Mouse (Mus musculus) MEL (cell line): Measurements from ENCODE around the gene Cenph. TPM values are rescaled to one million over a fixed set of nuclear protein-coding genes. Genes with fewer than 3 reads are reported as not detected.
A peak's percentile ranks its signal among the peaks of the same experiment; 100 is the strongest.
"Not testable (repeated sequence)": the region's sequence is repeated elsewhere in the genome, so short reads cannot be mapped to it uniquely, and the experiment has no call there.

Experiments
- DNase-seq: peaks from one replicate; pipeline ENCODE4 v3.0.0; 2011; ENCODE audit warnings: low read depth, low spot score
- H3K27ac ChIP-seq: 2 replicates; pipeline ENCODE4 v1.5.1; 2012; ENCODE audit warnings: low read depth, mild to moderate bottlenecking, control low read depth, low read length, moderate library complexity; ENCODE audit not compliant: control insufficient read depth
- H3K27me3 ChIP-seq, 2 experiments: fragments of 150-350 bp in 1 of 2; sonication (generic) in 1 of 2; 2 replicates each; pipeline ENCODE4 v1.6.1; 2012; ENCODE audit warnings: low read length in 2 of 2, mild to moderate bottlenecking in 2 of 2, improper control_type of control experiment in 1 of 2, moderate library complexity in 1 of 2; ENCODE audit not compliant: insufficient read depth in 2 of 2, control insufficient read depth in 1 of 2
- H3K36me3 ChIP-seq, 2 experiments: 2 replicates each; pipeline ENCODE4 v1.6.1; 2012 to 2014; ENCODE audit warnings: low read length in 2 of 2, improper control_type of control experiment in 1 of 2, inconsistent platforms in 1 of 2, mild to moderate bottlenecking in 1 of 2; ENCODE audit not compliant: insufficient read depth in 2 of 2, control insufficient read depth in 1 of 2
- H3K4me1 ChIP-seq, 2 experiments: fragments of 150-350 bp in 1 of 2; sonication (generic) in 1 of 2; 2 replicates each; pipeline ENCODE4 v1.6.1; 2012; ENCODE audit warnings: low read length in 2 of 2, improper control_type of control experiment in 1 of 2, mild to moderate bottlenecking in 1 of 2; ENCODE audit not compliant: insufficient read depth in 2 of 2, control insufficient read depth in 1 of 2
- H3K4me3 ChIP-seq, 2 experiments: fragments of 150-350 bp in 1 of 2; sonication (generic) in 1 of 2; 2 replicates each; pipeline ENCODE4 v1.5.1; 2012; ENCODE audit warnings: low read depth in 2 of 2, low read length in 2 of 2, mild to moderate bottlenecking in 2 of 2, moderate library complexity in 2 of 2, control low read depth in 1 of 2, improper control_type of control experiment in 1 of 2; ENCODE audit not compliant: control insufficient read depth in 1 of 2, insufficient read depth in 1 of 2
- H3K79me2 ChIP-seq: 2 replicates; pipeline ENCODE4 v1.6.1; 2012; ENCODE audit warnings: mild to moderate bottlenecking, low read length, moderate library complexity; ENCODE audit not compliant: control insufficient read depth, poor library complexity, insufficient read depth
- H3K9ac ChIP-seq: 2 replicates; pipeline ENCODE4 v1.6.1; 2012; ENCODE audit warnings: low read depth, mild to moderate bottlenecking, control low read depth, low read length, moderate library complexity; ENCODE audit not compliant: control insufficient read depth, poor library complexity, severe bottlenecking
- H3K9me3 ChIP-seq: fragments of 150-350 bp; sonication (generic); replicated peaks from 2 replicates; pipeline ENCODE4 v1.6.1; 2012; ENCODE audit warnings: mild to moderate bottlenecking, low read length, improper control_type of control experiment, moderate library complexity; ENCODE audit not compliant: insufficient read depth
- CTCF ChIP-seq, 3 experiments: IDR thresholded peaks in 2 of 3; conservative IDR thresholded peaks in 1 of 3; 2 replicates each; pipeline ENCODE4 v1.5.1; 2011 to 2012; ENCODE audit warnings: low read length in 3 of 3, low read depth in 2 of 3, mild to moderate bottlenecking in 2 of 3, improper control_type of control experiment in 1 of 3, inconsistent platforms in 1 of 3, mixed read lengths in 1 of 3, moderate library complexity in 1 of 3; ENCODE audit not compliant: control insufficient read depth in 1 of 3, insufficient read depth in 1 of 3, poor library complexity in 1 of 3, severe bottlenecking in 1 of 3
- E2F4 ChIP-seq: IDR thresholded peaks from 2 replicates; pipeline ENCODE4 v1.6.1; 2011; ENCODE audit warnings: low read depth, low read length, improper control_type of control experiment, borderline replicate concordance
- GATA1 ChIP-seq: IDR thresholded peaks from 2 replicates; pipeline ENCODE4 v1.6.1; 2011; ENCODE audit warnings: low read depth, low read length, improper control_type of control experiment
- HCFC1 ChIP-seq: IDR thresholded peaks from 2 replicates; pipeline ENCODE4 v1.6.1; 2012; ENCODE audit warnings: low read depth, mild to moderate bottlenecking, inconsistent platforms, low read length, improper control_type of control experiment, moderate library complexity
- JUND ChIP-seq: IDR thresholded peaks from 2 replicates; pipeline ENCODE4 v1.6.1; 2011; ENCODE audit warnings: low read depth, mild to moderate bottlenecking, improper control_type of control experiment, low read length
- KAT2A ChIP-seq: conservative IDR thresholded peaks from 2 replicates; pipeline ENCODE4 v1.6.1; 2012; ENCODE audit warnings: low read depth, low read length, improper control_type of control experiment, inconsistent platforms
- MAFK ChIP-seq: IDR thresholded peaks from 2 replicates; pipeline ENCODE4 v1.6.1; 2011; ENCODE audit warnings: low read depth, mild to moderate bottlenecking, low read length, improper control_type of control experiment, borderline replicate concordance
- MAZ ChIP-seq: IDR thresholded peaks from 2 replicates; pipeline ENCODE4 v1.6.1; 2012; ENCODE audit warnings: low read depth, mild to moderate bottlenecking, inconsistent platforms, low read length, improper control_type of control experiment
- MXI1 ChIP-seq: IDR thresholded peaks from 2 replicates; pipeline ENCODE4 v1.6.1; 2011; ENCODE audit warnings: mild to moderate bottlenecking, low read depth, low read length, improper control_type of control experiment
- MYB ChIP-seq: IDR thresholded peaks from 2 replicates; pipeline ENCODE4 v1.6.1; 2011; ENCODE audit warnings: mild to moderate bottlenecking, low read depth, low read length, improper control_type of control experiment
- MYC ChIP-seq: IDR thresholded peaks from 2 replicates; pipeline ENCODE4 v1.6.1; 2011; ENCODE audit warnings: low read depth, mild to moderate bottlenecking, low read length, improper control_type of control experiment, moderate library complexity
- POLR2A ChIP-seq, 2 experiments: IDR thresholded peaks; 2 replicates each; pipeline ENCODE4 v1.6.1; 2011 to 2012; ENCODE audit warnings: low read length in 2 of 2, mild to moderate bottlenecking in 2 of 2, control low read depth in 1 of 2, improper control_type of control experiment in 1 of 2, low read depth in 1 of 2, moderate library complexity in 1 of 2; ENCODE audit not compliant: control insufficient read depth in 1 of 2, insufficient read depth in 1 of 2, poor library complexity in 1 of 2
- POLR2AphosphoS5 ChIP-seq: IDR thresholded peaks from 2 replicates; pipeline ENCODE4 v1.6.1; 2012; ENCODE audit warnings: low read depth, borderline replicate concordance, mild to moderate bottlenecking, inconsistent platforms, low read length, moderate library complexity, mixed read lengths
- RCOR1 ChIP-seq: IDR thresholded peaks from 2 replicates; pipeline ENCODE4 v1.6.1; 2012; ENCODE audit warnings: low read depth, mild to moderate bottlenecking, inconsistent platforms, low read length, improper control_type of control experiment
- SIN3A ChIP-seq: IDR thresholded peaks from 2 replicates; pipeline ENCODE4 v1.6.1; 2012; ENCODE audit warnings: low read length, improper control_type of control experiment, inconsistent platforms
- SMC3 ChIP-seq: IDR thresholded peaks from 2 replicates; pipeline ENCODE4 v1.6.1; 2011; ENCODE audit warnings: low read depth, low read length, improper control_type of control experiment
- TBP ChIP-seq: IDR thresholded peaks from 2 replicates; pipeline ENCODE4 v1.8.0; 2011; ENCODE audit warnings: low read depth, low read length, improper control_type of control experiment
- TCF12 ChIP-seq: IDR thresholded peaks from 2 replicates; pipeline ENCODE4 v1.6.1; 2014; ENCODE audit warnings: low read depth, mild to moderate bottlenecking, inconsistent platforms, low read length, improper control_type of control experiment, moderate library complexity
- ZC3H11A ChIP-seq: IDR thresholded peaks from 2 replicates; pipeline ENCODE4 v1.6.1; 2012; ENCODE audit warnings: low read depth, mild to moderate bottlenecking, inconsistent platforms, low read length, improper control_type of control experiment
- ZKSCAN1 ChIP-seq: IDR thresholded peaks from 2 replicates; pipeline ENCODE4 v1.6.1; 2012; ENCODE audit warnings: low read depth, mild to moderate bottlenecking, inconsistent platforms, low read length, improper control_type of control experiment, moderate library complexity
- polyA plus RNA-seq, 2 experiments: library from polyadenylated mRNA; stranded (reverse) in 1 of 2; unstranded in 1 of 2; fragments of >175 nt in 1 of 2; fragments of >200 nt in 1 of 2; gene quantifications; 2 replicates each; pipeline versions ENCODE4 v1.2.1 to v1.2.4; 2012; ENCODE audit warnings: low replicate concordance in 2 of 2, low read depth in 1 of 2; ENCODE audit not compliant: insufficient read length in 2 of 2, insufficient read depth in 1 of 2, missing spikeins in 1 of 2
- total RNA-seq: library from RNA; depleted of rRNA; stranded (reverse); fragments of 300-350 nt; gene quantifications from 2 replicates; pipeline ENCODE4 v1.2.3, GENCODE M21; 2012

Gene Cenph
- total and polyA plus RNA-seq, 3 experiments: 33.3 to 48.8 TPM; not detected in 1

- peak; percentile 50; the same call in 1 of the 2 replicates for TF ChIP-seq TCF12
- TF ChIP-seq, all 39 proteins: peak for 18
Measured at GRCm38 (mm10) chr13:100730861-100731176, 44.9 kb downstream of the Cenph start, which contains the start of gene Cdk7 (continued).

- Histone ChIP-seq H3K36me3 (peaks cover 2 to 34% of the 10 kb centered on the region in 2 experiments; a peak in 3 of 4 replicates), H3K9me3 (no peaks in the 10 kb centered on the region), H3K4me3 (peak overlapping the region; percentile 69 to 86), H3K27me3 (no peaks in the 10 kb centered on the region), H3K9ac (peak overlapping the region; percentile 77), H3K27ac (peak overlapping the region; percentile 63), H3K4me1 (peaks cover 6 to 12% of the 10 kb centered on the region in 2 experiments), H3K79me2 (peaks cover 34% of the 10 kb centered on the region)
- TF ChIP-seq TBP (no peak), SMC3 (no peak), POLR2A (IDR thresholded peaks at IDR 0.05; ENCODE audit: control insufficient read depth in 1 of 2, insufficient read depth in 1 of 2, low read depth in 1 of 2, low read length in 2 of 2, poor library complexity in 1 of 2) (peak in 1 of 2 experiments; percentile 56; a peak in 1 of 4 replicates), CTCF (IDR thresholded peaks at IDR 0.05 in 2 of 3, conservative IDR thresholded peaks at IDR 0.05 in 1 of 3; ENCODE audit: control insufficient read depth in 1 of 3, insufficient read depth in 1 of 3, low read depth in 2 of 3, low read length in 3 of 3, poor library complexity in 1 of 3, severe bottlenecking in 1 of 3) (no peak)
- DNase-seq: no peak
Measured at GRCm38 (mm10) chr13:100730153-100730860, 45.4 kb downstream of the Cenph start.

DNA sequence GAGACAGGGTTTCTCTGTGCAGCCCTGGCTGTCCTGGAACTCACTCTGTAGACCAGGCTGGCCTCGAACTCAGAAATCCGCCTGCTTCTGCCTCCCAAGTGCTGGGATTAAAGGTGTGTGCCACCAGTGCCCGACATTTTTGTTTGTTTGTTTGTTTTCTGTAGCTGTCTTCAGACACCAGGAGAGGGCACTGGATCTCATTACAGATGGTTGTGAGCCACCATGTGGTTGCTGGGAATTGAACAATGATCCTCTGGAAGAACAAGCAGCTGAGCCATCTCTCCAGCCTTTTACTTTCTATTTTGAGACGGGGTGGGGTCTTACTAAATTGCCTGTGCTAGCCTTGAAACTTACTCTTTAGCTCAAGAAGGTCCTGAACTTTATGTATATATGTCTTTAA is 47.2 kb downstream of the Cenph start:
- TF ChIP-seq CTCF (IDR thresholded peaks at IDR 0.05 in 2 of 3, conservative IDR thresholded peaks at IDR 0.05 in 1 of 3; ENCODE audit: control insufficient read depth in 1 of 3, insufficient read depth in 1 of 3, low read depth in 2 of 3, low read length in 3 of 3, poor library complexity in 1 of 3, severe bottlenecking in 1 of 3): peak in 1 of 3 experiments; percentile 17; a peak in 2 of 6 replicates
- not testable (repeated sequence) for DNase-seq, H3K9me3 ChIP-seq, H3K27ac ChIP-seq, H3K4me3 ChIP-seq, H3K27me3 ChIP-seq, H3K9ac ChIP-seq
- peaks cover 2 to 46% of the 10 kb centered on the region in 2 experiments for H3K36me3 ChIP-seq
- H3K4me1 ChIP-seq: peaks cover 12 to 20% of the 10 kb centered on the region in 2 experiments
- H3K79me2 ChIP-seq: peaks cover 44% of the 10 kb centered on the region

- H3K4me1 ChIP-seq: peaks cover 12 to 20% of the 10 kb centered on the region in 2 experiments
- H3K36me3 ChIP-seq: peaks cover 2 to 46% of the 10 kb centered on the region in 2 experiments
- no peak overlapping the region for H3K9ac ChIP-seq
- H3K9me3 ChIP-seq: no peaks in the 10 kb centered on the region
- H3K27ac ChIP-seq: no peak overlapping the region
- H3K4me3 ChIP-seq: no peak overlapping the region
- peaks cover 46% of the 10 kb centered on the region for H3K79me2 ChIP-seq
- no peaks in the 10 kb centered on the region for H3K27me3 ChIP-seq
- DNase-seq: no peak
- TF ChIP-seq ZKSCAN1: no peak
- no peak for TF ChIP-seq MAZ
- TF ChIP-seq MXI1: no peak
- TF ChIP-seq MYB: no peak
- no peak for TF ChIP-seq JUND
- no peak for TF ChIP-seq GATA1
- TF ChIP-seq POLR2AphosphoS5: no peak
- TF ChIP-seq RCOR1: no peak
- no peak for TF ChIP-seq KAT2A
- no peak for TF ChIP-seq SIN3A
- no peak for TF ChIP-seq MYC
- TF ChIP-seq MAFK: no peak
- TF ChIP-seq E2F4: no peak
- TF ChIP-seq HCFC1: no peak
- TF ChIP-seq SMC3: no peak
- TF ChIP-seq ZC3H11A: no peak
Measured at GRCm38 (mm10) chr13:100728086-100728485, 47.6 kb downstream of the Cenph start.
